Mouse (Mus musculus): Measurements from ENCODE around the gene Fgfr2.

GRCm38 (mm10) chr7:133090641-133091040 lies 32.5 kb downstream of the Fgfr2 start:
- TF ChIP-seq CTCF (IDR thresholded peaks at IDR 0.05; ENCODE audit: borderline replicate concordance, insufficient read depth, low read length) (no peak), POLR2A (IDR thresholded peaks at IDR 0.05; ENCODE audit: low read depth, low read length) (no peak)
